ENCODE assay signal across 18 mouse cellular contexts in genomic region chr10:118737064-118737463, GRCm38 (mm10).
A peak's percentile ranks its signal among the peaks of the same experiment; 100 is the strongest.
DNase-seq lines count a peak whose midpoint lies in the region; ATAC-seq lines count a peak whose summit lies in the region.
"Had no signal": no experiment of that assay in that cellular context is flagged by ENCODE, and none has a peak within 500 bp of the region (broad histone marks: within the 10 kb centered on the region; RNA-seq: fewer than 3 reads in every experiment).

No protein-coding gene starts in this region.

- no peak overlapping the region for H3K27ac ChIP-seq in kidney, embryonic 15.5 days
- H3K27ac ChIP-seq: forebrain, embryonic 13.5 days; lung, embryonic 15.5 days; midbrain, embryonic 13.5 days; stomach, postnatal 0 days had no signal

- no peaks in the 10 kb centered on the region for H3K4me1 ChIP-seq in kidney, embryonic 15.5 days
- H3K4me1 ChIP-seq: forebrain, embryonic 13.5 days; lung, embryonic 15.5 days; midbrain, embryonic 13.5 days had no signal

- no peak overlapping the region for H3K9ac ChIP-seq in kidney, embryonic 15.5 days
- H3K9ac ChIP-seq: forebrain, embryonic 13.5 days; lung, embryonic 15.5 days; midbrain, embryonic 13.5 days had no signal

- no peaks in the 10 kb centered on the region for H3K27me3 ChIP-seq in kidney, embryonic 15.5 days
- H3K27me3 ChIP-seq: forebrain, embryonic 13.5 days; lung, embryonic 15.5 days; midbrain, embryonic 13.5 days had no signal

- H3K4me2 ChIP-seq in kidney, embryonic 15.5 days, result no peak overlapping the region
- H3K4me2 ChIP-seq: forebrain, embryonic 13.5 days; liver, embryonic 11.5 days; lung, embryonic 15.5 days; midbrain, embryonic 13.5 days had no signal

- 0 out of 2 replicates have a peak, but pooled peaks have one; percentile 22 for ATAC-seq in kidney, embryonic 15.5 days (replicated peaks; ENCODE audit: low FRiP score)
- ATAC-seq in megakaryocyte, adult 5-6 weeks (ENCODE audit: poor library complexity, severe bottlenecking), result peak; percentile 76
- ATAC-seq: forebrain, embryonic 13.5 days; midbrain, embryonic 13.5 days had no signal

- H3K9me3 ChIP-seq in kidney, embryonic 15.5 days (replicated peaks), result no peaks in the 10 kb centered on the region
- H3K9me3 ChIP-seq: forebrain, embryonic 13.5 days; lung, embryonic 15.5 days; midbrain, embryonic 13.5 days had no signal

- no peaks in the 10 kb centered on the region for H3K36me3 ChIP-seq in kidney, embryonic 15.5 days
- H3K36me3 ChIP-seq: lung, embryonic 15.5 days; midbrain, embryonic 13.5 days had no signal

- DNase-seq in kidney, adult 18-20 months, result no peak
- peak; percentile 51 for DNase-seq in adipocyte (ENCODE audit: low spot score)
- DNase-seq in adrenal gland, postnatal 25 days, result peak; percentile 11
- no peak for DNase-seq in retina, embryonic 14.5 days (ENCODE audit: low spot score)
- DNase-seq in right cerebral cortex, postnatal 14 days, result no peak
- DNase-seq: cerebellum, adult 8-10 months; embryo, embryonic 11 days; heart, adult 18-20 months; right cerebral cortex, adult 18-20 months; thymus, postnatal 25 days had no signal

- no peak overlapping the region for H3K4me3 ChIP-seq in kidney, embryonic 15.5 days (replicated peaks)
- H3K4me3 ChIP-seq: forebrain, embryonic 13.5 days; lung, embryonic 15.5 days; midbrain, embryonic 13.5 days; myocyte had no signal

Comparison
In these comparisons a context has a peak if more than half of its experiments do, and no peak if none do; other contexts are left out.
1. DNase-seq: peak in adipocyte (single experiment) and adrenal gland, postnatal 25 days (single experiment); none in kidney, adult 18-20 months (single experiment), retina, embryonic 14.5 days (single experiment) and right cerebral cortex, postnatal 14 days (single experiment).